In genomic region chr1:69027816-69028215, GRCm38 (mm10) we compare ENCODE assay signal across 23 mouse cellular contexts.
A peak's percentile ranks its signal among the peaks of the same experiment; 100 is the strongest.
DNase-seq lines count a peak whose midpoint lies in the region; ATAC-seq and TF ChIP-seq lines count a peak whose summit lies in the region.
"Had no signal": no experiment of that assay in that cellular context is flagged by ENCODE, and none has a peak within 500 bp of the region (broad histone marks: within the 10 kb centered on the region; RNA-seq: fewer than 3 reads in every experiment).

No protein-coding gene starts in this region.

- no peaks in the 10 kb centered on the region for H3K9me3 ChIP-seq in hindbrain, embryonic 14.5 days (ENCODE audit: control insufficient read depth, low read length)
- H3K9me3 ChIP-seq in hindbrain, embryonic 13.5 days = no peaks in the 10 kb centered on the region
- H3K9me3 ChIP-seq in midbrain, embryonic 13.5 days = no peaks in the 10 kb centered on the region
- no peaks in the 10 kb centered on the region for H3K9me3 ChIP-seq in midbrain, postnatal 0 days (ENCODE audit: low read length)
- no peaks in the 10 kb centered on the region for H3K9me3 ChIP-seq in neural tube, embryonic 12.5 days
- no peaks in the 10 kb centered on the region for H3K9me3 ChIP-seq in hindbrain, postnatal 0 days (ENCODE audit: low read length)
- H3K9me3 ChIP-seq: forebrain, embryonic 10.5 days; forebrain, embryonic 13.5 days; heart, embryonic 10.5 days; heart, embryonic 13.5 days had no signal

- TF ChIP-seq CTCF in midbrain, postnatal 0 days (IDR thresholded peaks at IDR 0.05) = no peak
- no peak for TF ChIP-seq CTCF in hindbrain, postnatal 0 days (IDR thresholded peaks at IDR 0.05; ENCODE audit: low read depth)

- WGBS in hindbrain, embryonic 14.5 days = 27% methylated on average over 5 of the region's 5 CpGs
- 30% methylated on average over 5 of the region's 5 CpGs for WGBS in hindbrain, embryonic 13.5 days
- WGBS in midbrain, embryonic 13.5 days = 29% methylated on average over 5 of the region's 5 CpGs
- WGBS in midbrain, postnatal 0 days = 33% methylated on average over 5 of the region's 5 CpGs
- 34% methylated on average over 5 of the region's 5 CpGs for WGBS in neural tube, embryonic 12.5 days
- 27% methylated on average over 5 of the region's 5 CpGs for WGBS in hindbrain, postnatal 0 days

- no peak overlapping the region for H3K9ac ChIP-seq in hindbrain, embryonic 14.5 days
- no peak overlapping the region for H3K9ac ChIP-seq in hindbrain, embryonic 13.5 days
- no peak overlapping the region for H3K9ac ChIP-seq in midbrain, embryonic 13.5 days (replicated peaks)
- H3K9ac ChIP-seq in midbrain, postnatal 0 days (replicated peaks; ENCODE audit: low read length, poor library complexity, severe bottlenecking) = no peak overlapping the region
- no peak overlapping the region for H3K9ac ChIP-seq in neural tube, embryonic 12.5 days
- no peak overlapping the region for H3K9ac ChIP-seq in hindbrain, postnatal 0 days (replicated peaks; ENCODE audit: low read length)
- H3K9ac ChIP-seq: forebrain, embryonic 13.5 days; heart, embryonic 13.5 days had no signal

- DNase-seq in hindbrain, embryonic 14.5 days (ENCODE audit: low spot score) = no peak
- no peak for DNase-seq in midbrain, postnatal 0 days (ENCODE audit: low spot score)
- DNase-seq in neural tube, embryonic 10.5 days (ENCODE audit: extremely low spot score, low spot score) = no peak
- no peak for DNase-seq in hindbrain, postnatal 0 days (ENCODE audit: low spot score)
- no peak for DNase-seq in heart, postnatal 25 days (ENCODE audit: low spot score)
- DNase-seq: adrenal gland, adult 2 months; adrenal gland, postnatal 14 days; cerebellum, adult 18-20 months; cerebellum, adult 9-10 months; cerebellum, postnatal 14 days; gastrocnemius, postnatal 10 days; gastrocnemius, postnatal 36 days; heart, adult 2 months; heart, postnatal 14 days had no signal

- ATAC-seq in hindbrain, embryonic 14.5 days (ENCODE audit: low FRiP score) = peak; percentile 62; the same call in 1 of the 2 replicates
- no peak for ATAC-seq in hindbrain, embryonic 13.5 days (ENCODE audit: low FRiP score)
- ATAC-seq in midbrain, embryonic 13.5 days = peak; percentile 57; the same call in 1 of the 2 replicates
- ATAC-seq in midbrain, postnatal 0 days (ENCODE audit: low FRiP score) = no peak
- peak; percentile 55; the same call in 1 of the 2 replicates for ATAC-seq in neural tube, embryonic 12.5 days (ENCODE audit: low FRiP score, low read depth)
- ATAC-seq in hindbrain, postnatal 0 days = no peak
- ATAC-seq: CD4-positive, CD25-positive, alpha-beta regulatory T cell, adult 4 months; forebrain, embryonic 13.5 days; forebrain, embryonic 16.5 days had no signal

- no peak overlapping the region for H3K27ac ChIP-seq in hindbrain, embryonic 14.5 days
- no peak overlapping the region for H3K27ac ChIP-seq in hindbrain, embryonic 13.5 days
- H3K27ac ChIP-seq in midbrain, embryonic 13.5 days = no peak overlapping the region
- H3K27ac ChIP-seq in midbrain, postnatal 0 days (ENCODE audit: low read depth, low read length) = no peak overlapping the region
- no peak overlapping the region for H3K27ac ChIP-seq in neural tube, embryonic 12.5 days
- no peak overlapping the region for H3K27ac ChIP-seq in hindbrain, postnatal 0 days
- H3K27ac ChIP-seq: forebrain, embryonic 10.5 days; forebrain, embryonic 13.5 days; heart, adult 2 months; heart, embryonic 10.5 days; heart, embryonic 13.5 days had no signal

- no peak overlapping the region for H3K4me3 ChIP-seq in hindbrain, embryonic 14.5 days (replicated peaks; ENCODE audit: low read length)
- H3K4me3 ChIP-seq in hindbrain, embryonic 13.5 days = no peak overlapping the region
- no peak overlapping the region for H3K4me3 ChIP-seq in midbrain, embryonic 13.5 days (replicated peaks)
- H3K4me3 ChIP-seq in midbrain, postnatal 0 days (ENCODE audit: low read depth, low read length) = no peak overlapping the region
- H3K4me3 ChIP-seq in neural tube, embryonic 12.5 days = no peak overlapping the region
- H3K4me3 ChIP-seq in hindbrain, postnatal 0 days (ENCODE audit: low read length) = no peak overlapping the region
- H3K4me3 ChIP-seq: forebrain, embryonic 10.5 days; forebrain, embryonic 13.5 days; heart, adult 2 months; heart, embryonic 10.5 days; heart, embryonic 13.5 days had no signal

- no peaks in the 10 kb centered on the region for H3K36me3 ChIP-seq in hindbrain, embryonic 14.5 days (replicated peaks; ENCODE audit: control insufficient read depth, insufficient read depth)
- no peaks in the 10 kb centered on the region for H3K36me3 ChIP-seq in hindbrain, embryonic 13.5 days
- no peaks in the 10 kb centered on the region for H3K36me3 ChIP-seq in midbrain, embryonic 13.5 days
- no peaks in the 10 kb centered on the region for H3K36me3 ChIP-seq in midbrain, postnatal 0 days (ENCODE audit: insufficient read depth, low read length)
- no peaks in the 10 kb centered on the region for H3K36me3 ChIP-seq in neural tube, embryonic 12.5 days
- H3K36me3 ChIP-seq in hindbrain, postnatal 0 days (ENCODE audit: insufficient read depth, low read length) = no peaks in the 10 kb centered on the region
- H3K36me3 ChIP-seq: forebrain, embryonic 10.5 days; heart, embryonic 10.5 days; heart, embryonic 13.5 days had no signal

- H3K4me1 ChIP-seq in hindbrain, embryonic 14.5 days (replicated peaks; ENCODE audit: control insufficient read depth, insufficient read depth, low read length) = peaks cover 8% of the 10 kb centered on the region; the same call in 1 of the 2 replicates
- H3K4me1 ChIP-seq in hindbrain, embryonic 13.5 days (replicated peaks) = peaks cover 14% of the 10 kb centered on the region
- H3K4me1 ChIP-seq in midbrain, embryonic 13.5 days (replicated peaks) = peaks cover 26% of the 10 kb centered on the region
- no peaks in the 10 kb centered on the region for H3K4me1 ChIP-seq in midbrain, postnatal 0 days (ENCODE audit: insufficient read depth, low read length)
- H3K4me1 ChIP-seq in neural tube, embryonic 12.5 days = peaks cover 5% of the 10 kb centered on the region; the same call in 1 of the 2 replicates
- H3K4me1 ChIP-seq in hindbrain, postnatal 0 days (ENCODE audit: insufficient read depth, low read length) = 0 out of 2 replicates have a peak, but pooled peaks cover 6% of the 10 kb centered on the region

- no peaks in the 10 kb centered on the region for H3K27me3 ChIP-seq in hindbrain, embryonic 14.5 days (ENCODE audit: control insufficient read depth, insufficient read depth, low read length)
- no peaks in the 10 kb centered on the region for H3K27me3 ChIP-seq in hindbrain, embryonic 13.5 days
- no peaks in the 10 kb centered on the region for H3K27me3 ChIP-seq in midbrain, embryonic 13.5 days
- no peaks in the 10 kb centered on the region for H3K27me3 ChIP-seq in midbrain, postnatal 0 days (ENCODE audit: insufficient read depth, low read length)
- no peaks in the 10 kb centered on the region for H3K27me3 ChIP-seq in neural tube, embryonic 12.5 days (replicated peaks)
- no peaks in the 10 kb centered on the region for H3K27me3 ChIP-seq in hindbrain, postnatal 0 days (ENCODE audit: insufficient read depth, low read length)
- H3K27me3 ChIP-seq: heart, embryonic 13.5 days had no signal

- intact Hi-C loops in heart, postnatal 25 days (cut with DNase I) = no loop called here

- H3K4me2 ChIP-seq in hindbrain, embryonic 14.5 days (replicated peaks) = no peak overlapping the region
- H3K4me2 ChIP-seq in hindbrain, embryonic 13.5 days = no peak overlapping the region; the same call in 1 of the 2 replicates
- H3K4me2 ChIP-seq in midbrain, embryonic 13.5 days (replicated peaks) = no peak overlapping the region
- no peak overlapping the region for H3K4me2 ChIP-seq in midbrain, postnatal 0 days (ENCODE audit: low read depth, low read length, poor library complexity, severe bottlenecking)
- H3K4me2 ChIP-seq in neural tube, embryonic 12.5 days (replicated peaks) = no peak overlapping the region
- H3K4me2 ChIP-seq in hindbrain, postnatal 0 days (ENCODE audit: low read depth, low read length) = peak overlapping the region; percentile 14; the same call in 1 of the 2 replicates
- H3K4me2 ChIP-seq: forebrain, embryonic 13.5 days; heart, embryonic 13.5 days had no signal

Comparison
In these comparisons a context has a peak if more than half of its experiments do, and no peak if none do; other contexts are left out.
1. ATAC-seq: peak in hindbrain, embryonic 14.5 days (single experiment), midbrain, embryonic 13.5 days (single experiment) and neural tube, embryonic 12.5 days (single experiment); none in hindbrain, embryonic 13.5 days (single experiment), midbrain, postnatal 0 days (single experiment) and hindbrain, postnatal 0 days (single experiment).